Mouse (Mus musculus) neural tube, embryonic 13.5 days (tissue): ENCODE data around the gene Atp6v1g2. TPM values are rescaled to one million over a fixed set of nuclear protein-coding genes. Genes with fewer than 3 reads are reported as not detected.

Experiments
- ATAC-seq: fragments of 200-750 bp; cut with Nextera tagmentation; 2 replicates; pipeline ENCODE4 v1.8.0; 2017; ENCODE audit warnings: low read depth, mild to moderate bottlenecking, moderate TSS enrichment, moderate library complexity
- H3K27ac ChIP-seq: fragments of 300-500 bp; sonication (generic); replicated peaks from 2 replicates; pipeline ENCODE4 v1.5.1; 2015; ENCODE audit warnings: moderate library complexity, mild to moderate bottlenecking, inconsistent platforms
- H3K27me3 ChIP-seq: fragments of 300-500 bp; sonication (generic); 2 replicates; pipeline ENCODE4 v1.6.1; 2015; ENCODE audit warnings: mild to moderate bottlenecking, inconsistent platforms
- H3K36me3 ChIP-seq: fragments of 300-500 bp; sonication (generic); 2 replicates; pipeline ENCODE4 v1.6.1; 2015; ENCODE audit warnings: mild to moderate bottlenecking, inconsistent platforms
- H3K4me1 ChIP-seq: fragments of 300-500 bp; sonication (generic); replicated peaks from 2 replicates; pipeline ENCODE4 v1.6.1; 2015; ENCODE audit warnings: inconsistent platforms
- H3K4me2 ChIP-seq: fragments of 300-500 bp; sonication (generic); 2 replicates; pipeline ENCODE4 v1.6.1; 2015; ENCODE audit warnings: inconsistent platforms, mild to moderate bottlenecking, moderate library complexity
- H3K4me3 ChIP-seq: fragments of 300-500 bp; sonication (generic); 2 replicates; pipeline ENCODE4 v1.5.1; 2015; ENCODE audit warnings: mild to moderate bottlenecking, inconsistent platforms
- H3K9ac ChIP-seq: fragments of 300-500 bp; sonication (generic); 2 replicates; pipeline ENCODE4 v1.6.1; 2015; ENCODE audit warnings: moderate library complexity, mild to moderate bottlenecking, inconsistent platforms
- H3K9me3 ChIP-seq: fragments of 300-500 bp; sonication (generic); 2 replicates; pipeline ENCODE4 v1.6.1; 2016; ENCODE audit warnings: inconsistent platforms
- WGBS: fragments of 180-500 bp; shearing (Covaris S2); methylation state at CpG from one replicate; pipeline ENCODE4 v1.1.7; 2015; 5-methylcytosine and 5-hydroxymethylcytosine counted together
- polyA plus RNA-seq: library from polyadenylated mRNA; unstranded; fragments of >200 nt; fragmentation: Nextera tagmentation; extraction: Ambion mirVana; gene quantifications from 2 replicates; pipeline ENCODE4 v1.2.1, GENCODE M21; 2015

Atp6v1g2 gene
- polyA plus RNA-seq, 1 experiment from 2014 or later = 58.9 TPM

- H3K27ac ChIP-seq = no peak overlapping the region
- 44% methylated on average over 19 of the region's 19 CpGs for WGBS
- peak; percentile 40; the same call in 1 of the 2 replicates for ATAC-seq
These were observed 38.4 kb upstream of the Atp6v1g2 start for GRCm38 (mm10) chr17:35194844-35195630.

GRCm38 (mm10) chr17:35195631-35196320 is 37.7 kb upstream of the Atp6v1g2 start:
- Histone ChIP-seq H3K4me1 (peaks cover 19% of the 10 kb centered on the region), H3K36me3 (no peaks in the 10 kb centered on the region), H3K27ac (no peak overlapping the region), H3K9ac (peak overlapping the region; percentile 60), H3K4me2 (peak overlapping the region; percentile 67), H3K9me3 (no peaks in the 10 kb centered on the region), H3K4me3 (peak overlapping the region; percentile 37), H3K27me3 (peaks cover 59% of the 10 kb centered on the region)
- ATAC-seq = peak; percentile 74
- 1% methylated on average over 65 of the region's 66 CpGs for WGBS

More at GRCm38 (mm10) chr17:35194844-35195630, 38.4 kb upstream of the Atp6v1g2 start:
- Histone ChIP-seq H3K4me3 (peak overlapping the region; percentile 37), H3K4me1 (peaks cover 19% of the 10 kb centered on the region), H3K36me3 (no peaks in the 10 kb centered on the region), H3K9me3 (no peaks in the 10 kb centered on the region), H3K9ac (peak overlapping the region; percentile 60), H3K4me2 (peak overlapping the region; percentile 67), H3K27me3 (peaks cover 52% of the 10 kb centered on the region)

GRCm38 (mm10) chr17:35196321-35196641 is 37.2 kb upstream of the Atp6v1g2 start:
- Histone ChIP-seq H3K4me3 (peak overlapping the region; percentile 37), H3K4me2 (peak overlapping the region; percentile 67), H3K27me3 (peaks cover 64% of the 10 kb centered on the region), H3K9me3 (no peaks in the 10 kb centered on the region), H3K9ac (peak overlapping the region; percentile 60; the same call in 1 of the 2 replicates), H3K4me1 (peaks cover 19% of the 10 kb centered on the region), H3K36me3 (no peaks in the 10 kb centered on the region), H3K27ac (no peak overlapping the region)
- WGBS = 33% methylated on average over 9 of the region's 9 CpGs
- no peak for ATAC-seq

GRCm38 (mm10) chr17:35197126-35197525 is 36.3 kb upstream of the Atp6v1g2 start:
- ATAC-seq = no peak
- Histone ChIP-seq H3K4me1 (peaks cover 19% of the 10 kb centered on the region), H3K4me2 (no peak overlapping the region), H3K36me3 (no peaks in the 10 kb centered on the region), H3K4me3 (no peak overlapping the region), H3K27me3 (peaks cover 70% of the 10 kb centered on the region), H3K27ac (no peak overlapping the region), H3K9ac (no peak overlapping the region), H3K9me3 (no peaks in the 10 kb centered on the region)
- WGBS = 48% methylated on average over 6 of the region's 6 CpGs

- Histone ChIP-seq H3K36me3 (no peaks in the 10 kb centered on the region), H3K4me3 (no peak overlapping the region), H3K9ac (no peak overlapping the region), H3K4me2 (no peak overlapping the region), H3K4me1 (peaks cover 19% of the 10 kb centered on the region), H3K27ac (no peak overlapping the region), H3K27me3 (peaks cover 78% of the 10 kb centered on the region), H3K9me3 (no peaks in the 10 kb centered on the region)
- WGBS = 70% methylated on average over 7 of the region's 7 CpGs
- ATAC-seq = no peak
These were observed 35.4 kb upstream of the Atp6v1g2 start for GRCm38 (mm10) chr17:35198029-35198428.

GRCm38 (mm10) chr17:35198946-35199345 is 34.5 kb upstream of the Atp6v1g2 start:
- no peaks in the 10 kb centered on the region for H3K9me3 ChIP-seq
- peaks cover 19% of the 10 kb centered on the region for H3K4me1 ChIP-seq
- 24% methylated on average over 8 of the region's 8 CpGs for WGBS
- ATAC-seq = no peak
- no peak overlapping the region for H3K27ac ChIP-seq
- H3K9ac ChIP-seq = no peak overlapping the region
- no peak overlapping the region for H3K4me3 ChIP-seq
- H3K36me3 ChIP-seq = no peaks in the 10 kb centered on the region
- peaks cover 86% of the 10 kb centered on the region for H3K27me3 ChIP-seq
- H3K4me2 ChIP-seq = no peak overlapping the region

GRCm38 (mm10) chr17:35200398-35200797 is 33.1 kb upstream of the Atp6v1g2 start:
- Histone ChIP-seq H3K36me3 (no peaks in the 10 kb centered on the region), H3K27ac (no peak overlapping the region), H3K4me2 (no peak overlapping the region), H3K4me1 (peaks cover 9% of the 10 kb centered on the region), H3K9me3 (no peaks in the 10 kb centered on the region), H3K9ac (no peak overlapping the region), H3K27me3 (peaks cover 85% of the 10 kb centered on the region), H3K4me3 (no peak overlapping the region)
- WGBS = 91% methylated on average over 11 of the region's 11 CpGs
- ATAC-seq = no peak

GRCm38 (mm10) chr17:35201128-35201527 is 32.3 kb upstream of the Atp6v1g2 start:
- WGBS = 71% methylated on average over 11 of the region's 11 CpGs
- H3K36me3 ChIP-seq = no peaks in the 10 kb centered on the region
- no peak overlapping the region for H3K9ac ChIP-seq
- no peak overlapping the region for H3K27ac ChIP-seq
- H3K4me3 ChIP-seq = no peak overlapping the region
- peaks cover 2% of the 10 kb centered on the region for H3K4me1 ChIP-seq
- ATAC-seq = no peak
- no peaks in the 10 kb centered on the region for H3K9me3 ChIP-seq
- no peak overlapping the region for H3K4me2 ChIP-seq
- peaks cover 79% of the 10 kb centered on the region for H3K27me3 ChIP-seq

- no peak within 1 kb of the TSS for H3K4me3 ChIP-seq
- H3K36me3 ChIP-seq = no peaks in the 10 kb centered on the region
- H3K4me2 ChIP-seq = no peak within 1 kb of the TSS
- H3K9me3 ChIP-seq = no peaks in the 10 kb centered on the region
- H3K27ac ChIP-seq = no peak within 1 kb of the TSS
- peaks cover 72% of the 10 kb centered on the region for H3K27me3 ChIP-seq
- ATAC-seq = no peak
- H3K4me1 ChIP-seq = no peaks in the 10 kb centered on the region
- WGBS = 31% methylated on average over 13 of the region's 13 CpGs
- H3K9ac ChIP-seq = no peak within 1 kb of the TSS
These were observed 31.7 kb upstream of the Atp6v1g2 start, which contains the start of gene Tnf for GRCm38 (mm10) chr17:35201787-35202186. Tnf (minus strand) TSS chr17:35202007.

GRCm38 (mm10) chr17:35202442-35202841 is 31.0 kb upstream of the Atp6v1g2 start:
- no peak overlapping the region for H3K4me3 ChIP-seq
- H3K27ac ChIP-seq = no peak overlapping the region
- no peak for ATAC-seq
- no peaks in the 10 kb centered on the region for H3K4me1 ChIP-seq
- H3K36me3 ChIP-seq = no peaks in the 10 kb centered on the region
- no peak overlapping the region for H3K9ac ChIP-seq
- H3K27me3 ChIP-seq = peaks cover 67% of the 10 kb centered on the region
- no peaks in the 10 kb centered on the region for H3K9me3 ChIP-seq
- WGBS = 81% methylated on average over 4 of the region's 4 CpGs
- H3K4me2 ChIP-seq = no peak overlapping the region

- H3K9ac ChIP-seq = peak within 1 kb of the TSS; percentile 31; the same call in 1 of the 2 replicates
- no peaks in the 10 kb centered on the region for H3K9me3 ChIP-seq
- H3K27ac ChIP-seq = no peak within 1 kb of the TSS
- no peak within 1 kb of the TSS for H3K4me2 ChIP-seq
- H3K4me1 ChIP-seq = no peaks in the 10 kb centered on the region
- 32% methylated on average over 20 of the region's 20 CpGs for WGBS
- no peak for ATAC-seq
- H3K4me3 ChIP-seq = no peak within 1 kb of the TSS
- H3K36me3 ChIP-seq = no peaks in the 10 kb centered on the region
- peaks cover 51% of the 10 kb centered on the region for H3K27me3 ChIP-seq
These were observed 28.7 kb upstream of the Atp6v1g2 start, which contains the start of gene Lta for GRCm38 (mm10) chr17:35204494-35205379. Lta (minus strand) TSS chr17:35205351.
